Mouse (Mus musculus) kidney, embryonic 15.5 days (tissue): ENCODE results near the gene Kif13a. TPM values are rescaled to one million over a fixed set of nuclear protein-coding genes. Genes with fewer than 3 reads are reported as not detected.

ENCODE experiments used
- ATAC-seq: fragments of 200-750 bp; cut with Nextera tagmentation; replicated peaks from 2 replicates; pipeline ENCODE4 v1.8.0; 2017; ENCODE audit warnings: moderate TSS enrichment; ENCODE audit not compliant: low FRiP score
- H3K27ac ChIP-seq: fragments of 300-500 bp; sonication (generic); 2 replicates; pipeline ENCODE4 v1.5.1; 2015; ENCODE audit warnings: mild to moderate bottlenecking, inconsistent platforms
- H3K27me3 ChIP-seq: fragments of 300-500 bp; sonication (generic); 2 replicates; pipeline ENCODE4 v1.6.1; 2015; ENCODE audit warnings: inconsistent platforms
- H3K36me3 ChIP-seq: fragments of 300-500 bp; sonication (generic); 2 replicates; pipeline ENCODE4 v1.6.1; 2015; ENCODE audit warnings: inconsistent platforms
- H3K4me1 ChIP-seq: fragments of 300-500 bp; sonication (generic); 2 replicates; pipeline ENCODE4 v1.6.1; 2015; ENCODE audit warnings: inconsistent platforms
- H3K4me2 ChIP-seq: fragments of 300-500 bp; sonication (generic); 2 replicates; pipeline ENCODE4 v1.6.1; 2015; ENCODE audit warnings: moderate library complexity, mild to moderate bottlenecking, inconsistent platforms
- H3K4me3 ChIP-seq: fragments of 300-500 bp; sonication (generic); replicated peaks from 2 replicates; pipeline ENCODE4 v1.5.1; 2015; ENCODE audit warnings: mild to moderate bottlenecking, inconsistent platforms
- H3K9ac ChIP-seq: fragments of 300-500 bp; sonication (generic); 2 replicates; pipeline ENCODE4 v1.6.1; 2015; ENCODE audit warnings: mild to moderate bottlenecking, inconsistent platforms
- H3K9me3 ChIP-seq: fragments of 300-500 bp; sonication (generic); replicated peaks from 2 replicates; pipeline ENCODE4 v1.6.1; 2016; ENCODE audit warnings: inconsistent platforms
- whole genome bisulfite sequencing: fragments of 180-500 bp; shearing (Covaris S2); methylation state at CpG from one replicate; pipeline ENCODE4 v1.1.7; 2015; ENCODE audit warnings: mixed read lengths; 5-methylcytosine and 5-hydroxymethylcytosine counted together
- polyA plus RNA-seq: library from polyadenylated mRNA; unstranded; fragments of >200 nt; fragmentation: Nextera tagmentation; extraction: Ambion mirVana; gene quantifications from 2 replicates; pipeline ENCODE4 v1.2.1, GENCODE M21; 2015

The Kif13a gene
- polyA plus RNA-seq, 1 experiment from 2014 or later: 14.3 TPM

DNA sequence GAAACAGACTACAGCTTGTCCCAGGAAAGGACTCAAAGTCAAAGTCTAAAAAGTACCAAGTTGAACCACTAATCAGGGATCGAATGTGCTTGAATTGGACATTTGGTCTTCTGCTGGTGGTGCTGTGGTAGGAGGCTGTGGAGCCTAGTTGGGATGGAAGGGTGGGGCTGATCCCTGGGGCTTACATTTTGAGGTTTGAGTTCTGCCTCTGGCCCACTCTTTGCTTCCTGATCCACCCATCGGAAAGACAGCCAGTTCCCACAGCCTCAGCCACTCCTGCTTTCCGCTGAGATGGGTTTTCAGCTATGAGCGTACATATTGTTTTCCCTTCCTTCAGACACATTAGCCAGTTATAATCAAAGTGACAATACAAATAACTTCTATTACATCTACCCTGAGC lies 106.4 kb downstream of the Kif13a start:
- 96% methylated on average over 4 of the region's 4 CpGs for WGBS
- Histone ChIP-seq H3K27me3 (no peaks in the 10 kb centered on the region), H3K9ac (no peak overlapping the region), H3K36me3 (peaks cover 50% of the 10 kb centered on the region), H3K4me3 (no peak overlapping the region), H3K27ac (no peak overlapping the region), H3K4me2 (no peak overlapping the region), H3K4me1 (peaks cover 8% of the 10 kb centered on the region; the same call in 1 of the 2 replicates), H3K9me3 (no peaks in the 10 kb centered on the region)
- ATAC-seq: no peak

- 94% methylated on average over 8 of the region's 8 CpGs for WGBS
- Histone ChIP-seq H3K36me3 (peaks cover 40% of the 10 kb centered on the region), H3K4me3 (no peak overlapping the region), H3K4me1 (peaks cover 8% of the 10 kb centered on the region; the same call in 1 of the 2 replicates), H3K9ac (no peak overlapping the region), H3K9me3 (no peaks in the 10 kb centered on the region), H3K4me2 (no peak overlapping the region), H3K27ac (no peak overlapping the region), H3K27me3 (no peaks in the 10 kb centered on the region)
- ATAC-seq: no peak
These were observed 107.5 kb downstream of the Kif13a start for GRCm38 (mm10) chr13:46822200-46822599.

DNA sequence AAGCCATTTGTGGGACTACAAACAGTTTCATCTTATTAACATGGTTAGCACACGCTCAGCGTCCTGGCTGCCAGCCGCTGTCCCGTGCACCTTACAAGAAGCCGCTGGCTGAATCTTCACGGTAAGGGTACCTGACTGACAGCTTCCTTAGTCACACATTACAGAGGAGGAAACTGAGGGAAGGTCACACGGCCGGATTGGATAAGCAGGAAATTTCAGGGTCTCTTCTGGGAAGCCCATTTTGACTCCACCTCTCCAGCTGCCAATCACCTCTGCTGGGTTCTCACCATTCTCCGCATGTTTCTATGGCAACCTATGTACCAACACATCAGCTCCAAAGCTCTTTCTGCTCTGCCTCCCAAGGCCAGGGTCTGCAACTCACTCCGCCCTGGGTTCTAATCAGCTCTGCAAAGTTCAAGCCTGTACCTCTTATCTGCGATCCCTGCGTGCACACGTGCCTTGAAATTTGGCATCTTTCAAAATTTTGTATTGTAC lies 109.9 kb downstream of the Kif13a start:
- Histone ChIP-seq H3K36me3 (peaks cover 30% of the 10 kb centered on the region), H3K4me2 (no peak overlapping the region), H3K4me3 (no peak overlapping the region), H3K27ac (no peak overlapping the region), H3K9ac (no peak overlapping the region), H3K9me3 (no peaks in the 10 kb centered on the region), H3K4me1 (peaks cover 11% of the 10 kb centered on the region; the same call in 1 of the 2 replicates), H3K27me3 (no peaks in the 10 kb centered on the region)
- no peak for ATAC-seq
- WGBS: 77% methylated on average over 13 of the region's 13 CpGs

DNA sequence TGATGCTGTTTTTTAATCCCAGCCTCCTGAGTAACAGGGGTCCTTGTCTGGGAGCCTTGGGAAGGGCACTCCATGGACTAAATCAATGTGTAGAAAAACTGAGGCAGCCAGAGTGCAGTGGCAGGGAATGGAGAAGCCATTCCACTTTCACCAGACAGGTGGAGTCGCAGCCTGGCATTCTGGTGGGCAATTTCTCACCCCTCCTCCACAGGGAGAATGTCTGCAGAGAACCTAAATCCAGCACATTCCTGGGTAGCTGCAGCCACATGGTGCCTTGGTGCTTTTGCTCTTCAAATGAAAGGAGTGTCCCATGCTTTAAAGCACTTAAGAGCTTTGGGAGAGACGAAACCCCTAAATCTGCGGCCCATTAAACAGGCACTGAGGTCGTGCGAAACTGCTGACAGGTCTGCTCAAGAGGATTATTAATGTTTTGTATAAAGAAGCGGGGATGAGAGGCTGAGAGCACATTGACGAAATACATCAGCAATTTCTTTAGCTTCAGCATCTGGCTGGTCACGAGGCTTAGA lies 110.4 kb downstream of the Kif13a start:
- no peak overlapping the region for H3K9ac ChIP-seq
- H3K27me3 ChIP-seq: no peaks in the 10 kb centered on the region
- no peaks in the 10 kb centered on the region for H3K9me3 ChIP-seq
- H3K4me1 ChIP-seq: peaks cover 11% of the 10 kb centered on the region; the same call in 1 of the 2 replicates
- H3K4me2 ChIP-seq: no peak overlapping the region
- peaks cover 26% of the 10 kb centered on the region for H3K36me3 ChIP-seq
- 36% methylated on average over 8 of the region's 8 CpGs for WGBS
- H3K4me3 ChIP-seq: no peak overlapping the region
- H3K27ac ChIP-seq: no peak overlapping the region
- ATAC-seq: no peak

DNA sequence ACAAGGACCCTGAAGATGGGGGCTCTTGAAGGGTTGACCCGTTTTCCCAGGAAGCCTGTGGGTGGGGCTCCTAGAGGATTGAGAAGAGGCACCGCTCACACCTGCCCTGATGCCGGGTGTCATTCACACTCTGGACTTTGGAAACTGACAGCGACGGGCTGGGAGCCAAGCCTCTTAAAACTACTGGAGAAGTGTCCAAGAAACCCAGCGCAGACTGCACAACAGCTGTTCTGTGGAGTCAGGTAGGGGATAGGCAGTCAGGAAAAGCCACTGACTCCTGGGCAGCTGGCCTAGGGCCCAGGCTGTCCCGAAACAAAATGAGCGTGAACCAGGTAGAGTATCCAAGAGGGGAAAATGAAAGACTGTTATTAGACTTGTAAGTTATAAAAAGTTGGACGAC lies 111.3 kb downstream of the Kif13a start:
- Histone ChIP-seq H3K4me1 (peaks cover 11% of the 10 kb centered on the region; the same call in 1 of the 2 replicates), H3K9me3 (no peaks in the 10 kb centered on the region), H3K4me3 (no peak overlapping the region), H3K4me2 (no peak overlapping the region), H3K27me3 (no peaks in the 10 kb centered on the region), H3K36me3 (peaks cover 26% of the 10 kb centered on the region), H3K9ac (no peak overlapping the region), H3K27ac (no peak overlapping the region)
- WGBS: 65% methylated on average over 9 of the region's 9 CpGs
- ATAC-seq: no peak

DNA sequence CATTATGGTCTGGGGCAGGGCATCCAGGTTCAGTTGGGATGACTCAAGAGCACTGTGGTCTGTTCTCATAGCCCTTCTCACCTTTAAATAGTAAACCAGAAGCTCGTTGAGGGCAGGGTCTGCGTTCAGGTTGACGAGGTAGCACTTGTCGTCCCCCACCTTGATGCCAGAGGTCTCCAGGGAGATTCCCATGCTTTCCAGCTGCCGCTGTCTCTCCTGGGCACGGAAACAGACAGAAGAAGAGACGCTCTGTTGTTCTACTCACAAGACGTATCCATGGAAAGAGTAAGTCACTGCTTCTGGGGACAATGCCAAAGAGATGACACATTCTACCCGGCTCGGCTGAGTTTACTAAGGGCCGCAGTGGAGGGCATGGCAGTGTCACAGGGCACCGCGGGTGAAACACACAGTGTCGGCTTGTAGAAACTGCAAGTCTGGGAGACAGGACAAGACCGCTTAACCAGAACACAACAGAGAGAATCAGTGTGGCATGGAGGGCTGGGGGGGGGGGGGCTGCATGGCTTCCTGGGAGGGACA lies 117.0 kb downstream of the Kif13a start:
- WGBS: 78% methylated on average over 15 of the region's 15 CpGs
- H3K4me1 ChIP-seq: peaks cover 3% of the 10 kb centered on the region; the same call in 1 of the 2 replicates
- peaks cover 56% of the 10 kb centered on the region for H3K36me3 ChIP-seq
- H3K4me2 ChIP-seq: no peak overlapping the region
- ATAC-seq: no peak
- H3K4me3 ChIP-seq: no peak overlapping the region
- no peaks in the 10 kb centered on the region for H3K27me3 ChIP-seq
- no peak overlapping the region for H3K9ac ChIP-seq
- H3K9me3 ChIP-seq: no peaks in the 10 kb centered on the region
- H3K27ac ChIP-seq: no peak overlapping the region

DNA sequence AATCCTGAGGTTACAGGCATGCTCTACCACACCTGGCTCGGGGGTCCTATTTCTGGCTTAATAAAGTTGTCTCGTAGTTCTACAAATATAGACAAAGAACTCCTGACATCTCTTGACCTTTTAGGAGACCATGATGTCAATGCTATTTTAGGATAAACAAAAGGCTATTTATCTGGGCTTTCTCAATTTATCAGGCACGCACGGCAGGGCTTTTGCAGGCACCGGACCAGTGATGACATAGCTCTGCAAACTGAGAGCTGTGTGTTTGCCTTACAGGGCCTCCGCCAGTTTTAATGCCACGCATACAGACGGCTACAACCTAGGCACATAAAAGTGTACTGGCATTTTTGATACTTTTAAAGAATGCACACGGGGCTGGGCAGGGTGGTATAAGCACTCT lies 118.0 kb downstream of the Kif13a start:
- no peaks in the 10 kb centered on the region for H3K9me3 ChIP-seq
- WGBS: 74% methylated on average over 9 of the region's 9 CpGs
- H3K27ac ChIP-seq: no peak overlapping the region
- ATAC-seq: no peak
- no peak overlapping the region for H3K4me3 ChIP-seq
- H3K36me3 ChIP-seq: peaks cover 62% of the 10 kb centered on the region
- H3K9ac ChIP-seq: no peak overlapping the region
- H3K4me2 ChIP-seq: no peak overlapping the region
- H3K27me3 ChIP-seq: no peaks in the 10 kb centered on the region
- H3K4me1 ChIP-seq: peaks cover 3% of the 10 kb centered on the region; the same call in 1 of the 2 replicates

- H3K4me1 ChIP-seq: peaks cover 3% of the 10 kb centered on the region; the same call in 1 of the 2 replicates
- WGBS: 96% methylated on average over 17 of the region's 17 CpGs
- no peaks in the 10 kb centered on the region for H3K27me3 ChIP-seq
- no peak for ATAC-seq
- no peak overlapping the region for H3K27ac ChIP-seq
- H3K4me2 ChIP-seq: no peak overlapping the region
- H3K36me3 ChIP-seq: peaks cover 57% of the 10 kb centered on the region
- no peaks in the 10 kb centered on the region for H3K9me3 ChIP-seq
- no peak overlapping the region for H3K4me3 ChIP-seq
- no peak overlapping the region for H3K9ac ChIP-seq
These were observed 119.1 kb downstream of the Kif13a start for GRCm38 (mm10) chr13:46810613-46811012.

DNA sequence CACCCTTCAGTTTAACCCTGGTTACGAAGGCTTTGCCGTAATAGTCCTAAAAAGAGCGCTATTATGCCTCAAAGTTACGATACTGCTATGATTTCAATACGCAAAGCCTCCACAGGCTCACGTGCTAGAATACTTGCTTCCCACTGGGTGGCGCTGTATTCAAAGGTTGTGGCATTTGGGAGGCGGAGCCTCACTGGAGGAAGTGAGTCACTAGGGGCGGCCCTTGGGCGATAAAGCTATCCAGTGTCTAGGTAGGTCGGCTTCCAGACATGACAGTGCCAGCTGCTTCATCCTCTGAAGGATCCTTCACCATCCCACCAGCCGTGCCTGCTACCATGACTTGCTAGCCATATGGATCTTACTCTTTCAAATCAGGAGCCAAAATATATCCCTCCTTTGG lies 119.6 kb downstream of the Kif13a start:
- Histone ChIP-seq H3K4me3 (no peak overlapping the region), H3K27me3 (no peaks in the 10 kb centered on the region), H3K36me3 (peaks cover 58% of the 10 kb centered on the region), H3K4me1 (peaks cover 3% of the 10 kb centered on the region; the same call in 1 of the 2 replicates), H3K27ac (no peak overlapping the region), H3K4me2 (no peak overlapping the region), H3K9me3 (no peaks in the 10 kb centered on the region), H3K9ac (no peak overlapping the region)
- no peak for ATAC-seq
- WGBS: 91% methylated on average over 12 of the region's 12 CpGs

GRCm38 (mm10) chr13:46807901-46808300 lies 121.8 kb downstream of the Kif13a start:
- no peak overlapping the region for H3K27ac ChIP-seq
- no peaks in the 10 kb centered on the region for H3K9me3 ChIP-seq
- H3K27me3 ChIP-seq: no peaks in the 10 kb centered on the region
- H3K9ac ChIP-seq: no peak overlapping the region
- no peak for ATAC-seq
- no peak overlapping the region for H3K4me3 ChIP-seq
- no peak overlapping the region for H3K4me2 ChIP-seq
- H3K36me3 ChIP-seq: peaks cover 42% of the 10 kb centered on the region
- no peaks in the 10 kb centered on the region for H3K4me1 ChIP-seq
- 89% methylated on average over 11 of the region's 11 CpGs for WGBS

DNA sequence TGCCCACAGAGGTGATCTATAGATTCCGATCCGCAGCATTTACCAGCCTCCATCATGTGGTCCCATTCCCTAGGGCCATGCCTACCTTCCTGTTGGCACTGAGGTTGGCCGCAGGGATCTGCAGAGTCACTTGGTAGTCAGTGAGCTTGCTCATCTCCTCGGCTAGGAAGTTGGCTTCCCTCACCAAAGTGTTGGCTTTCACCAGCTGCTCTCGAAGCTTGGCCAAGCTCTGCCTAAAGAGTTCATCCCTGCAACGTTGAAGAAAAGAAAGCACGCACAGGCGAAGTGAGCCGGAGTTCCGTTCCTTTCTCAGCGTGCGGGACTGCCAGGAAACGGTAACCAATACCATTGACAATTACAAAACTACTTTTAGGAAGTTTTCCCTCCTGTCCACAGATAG lies 128.5 kb downstream of the Kif13a start:
- H3K4me1 ChIP-seq: no peaks in the 10 kb centered on the region
- 94% methylated on average over 13 of the region's 13 CpGs for WGBS
- no peak for ATAC-seq
- H3K4me3 ChIP-seq: no peak overlapping the region
- H3K27ac ChIP-seq: no peak overlapping the region
- H3K36me3 ChIP-seq: peaks cover 43% of the 10 kb centered on the region
- no peak overlapping the region for H3K4me2 ChIP-seq
- no peak overlapping the region for H3K9ac ChIP-seq
- H3K9me3 ChIP-seq: no peaks in the 10 kb centered on the region
- H3K27me3 ChIP-seq: no peaks in the 10 kb centered on the region

DNA sequence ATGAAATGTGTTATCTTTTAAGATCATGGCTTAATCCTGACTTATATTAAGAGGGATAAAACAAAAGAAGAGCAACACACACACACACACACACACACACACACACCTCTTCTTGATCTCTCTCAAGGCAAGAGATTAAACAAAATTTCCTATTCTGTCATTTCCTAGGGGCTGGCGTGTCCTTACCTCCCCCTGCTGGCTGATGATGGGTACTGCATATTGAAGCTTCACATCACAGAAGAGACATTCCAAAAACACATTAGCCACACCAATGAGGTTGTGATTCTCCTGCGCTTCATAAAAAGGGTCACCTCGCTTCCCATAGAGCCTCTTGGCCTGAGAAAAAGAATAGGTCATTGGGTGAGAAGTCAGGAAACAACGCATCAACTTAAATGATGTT lies 131.5 kb downstream of the Kif13a start:
- Histone ChIP-seq H3K4me2 (no peak overlapping the region), H3K9me3 (no peaks in the 10 kb centered on the region), H3K27ac (no peak overlapping the region), H3K9ac (no peak overlapping the region), H3K36me3 (peaks cover 58% of the 10 kb centered on the region), H3K4me1 (no peaks in the 10 kb centered on the region), H3K27me3 (no peaks in the 10 kb centered on the region), H3K4me3 (no peak overlapping the region)
- ATAC-seq: no peak
- 41% methylated on average over 4 of the region's 4 CpGs for WGBS

DNA sequence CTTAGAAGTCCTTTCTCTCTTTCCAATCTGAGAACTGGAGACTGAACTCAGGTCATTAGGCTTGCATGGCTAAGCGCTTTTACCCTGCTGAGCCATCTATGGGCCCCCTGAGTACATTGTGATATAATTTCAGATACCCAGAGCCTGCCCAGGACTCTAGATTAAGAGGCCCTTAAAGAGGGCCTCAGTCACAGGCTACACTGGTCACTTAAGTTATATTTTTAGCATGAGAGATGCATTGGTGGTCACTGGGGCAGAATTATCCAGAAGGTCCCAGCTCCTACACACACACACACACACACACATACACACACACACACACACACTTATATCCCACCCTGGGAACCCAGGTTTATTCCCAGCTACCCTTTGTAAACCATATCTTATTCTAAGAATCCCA lies 133.3 kb downstream of the Kif13a start:
- peaks cover 60% of the 10 kb centered on the region for H3K36me3 ChIP-seq
- no peaks in the 10 kb centered on the region for H3K9me3 ChIP-seq
- 84% methylated on average over 1 of the region's 1 CpGs for WGBS
- no peak overlapping the region for H3K4me3 ChIP-seq
- no peak overlapping the region for H3K4me2 ChIP-seq
- no peaks in the 10 kb centered on the region for H3K27me3 ChIP-seq
- 0 out of 2 replicates have a peak overlapping the region, but pooled peaks have one; percentile 13 for H3K27ac ChIP-seq
- H3K9ac ChIP-seq: no peak overlapping the region
- H3K4me1 ChIP-seq: no peaks in the 10 kb centered on the region
- ATAC-seq: no peak
